Comparison of ENCODE assay signal across 19 mouse cellular contexts in genomic region chr14:99786367-99786766, GRCm38 (mm10).
"Had no signal": no experiment of that assay in that cellular context is flagged by ENCODE, and none has a peak within 500 bp of the region (broad histone marks: within the 10 kb centered on the region; RNA-seq: fewer than 3 reads in every experiment).

No protein-coding gene starts in this region.

- H3K9ac ChIP-seq: lung, embryonic 15.5 days; midbrain, embryonic 12.5 days; neural tube, embryonic 13.5 days; neural tube, embryonic 15.5 days had no signal

- H3K27ac ChIP-seq: lung, embryonic 15.5 days; midbrain, embryonic 10.5 days; midbrain, embryonic 12.5 days; neural tube, embryonic 13.5 days; neural tube, embryonic 15.5 days had no signal

- H3K9me3 ChIP-seq: lung, embryonic 15.5 days; midbrain, embryonic 10.5 days; midbrain, embryonic 12.5 days; neural tube, embryonic 13.5 days; neural tube, embryonic 15.5 days had no signal

- H3K36me3 ChIP-seq: lung, embryonic 15.5 days; midbrain, embryonic 10.5 days; midbrain, embryonic 12.5 days; neural tube, embryonic 13.5 days; neural tube, embryonic 15.5 days had no signal

- ATAC-seq: midbrain, embryonic 16.5 days had no signal

- DNase-seq: lung, adult 18-20 months; lung, postnatal 10 days; lung, postnatal 4 days; midbrain, embryonic 14.5 days; retina, postnatal 1 day; right cerebral cortex, adult 18-20 months; right cerebral cortex, postnatal 25 days; right cerebral cortex, postnatal 4 days; spleen, adult 18-20 months; thymus, adult 18-20 months; thymus, postnatal 14 days; thymus, postnatal 36 days had no signal

- H3K27me3 ChIP-seq: lung, embryonic 15.5 days; midbrain, embryonic 12.5 days; neural tube, embryonic 13.5 days; neural tube, embryonic 15.5 days had no signal

- H3K4me3 ChIP-seq: lung, embryonic 15.5 days; midbrain, embryonic 10.5 days; midbrain, embryonic 12.5 days; myocyte; neural tube, embryonic 13.5 days; neural tube, embryonic 15.5 days had no signal

- H3K4me1 ChIP-seq: lung, embryonic 15.5 days; midbrain, embryonic 10.5 days; midbrain, embryonic 12.5 days; neural tube, embryonic 13.5 days; neural tube, embryonic 15.5 days had no signal

- H3K4me2 ChIP-seq: lung, embryonic 15.5 days; midbrain, embryonic 12.5 days; neural tube, embryonic 13.5 days; neural tube, embryonic 15.5 days had no signal
